Mouse (Mus musculus) adipose tissue, adult 10 weeks (tissue): ENCODE results near the gene Bloc1s2. TPM values are rescaled to one million over a fixed set of nuclear protein-coding genes. Genes with fewer than 3 reads are reported as not detected.

Experiments used
- polyA plus RNA-seq: library from polyadenylated mRNA; stranded (reverse); fragments of 350-450 nt; fragmentation: Illumina TruSeq; extraction: RNeasy Lipid Tissue Mini Kit (QIAGEN cat#74804); gene quantifications from one replicate; pipeline ENCODE4 v1.2.3, GENCODE M21; 2014; ENCODE audit warnings: low read depth, low replicate concordance

Bloc1s2 gene
- polyA plus RNA-seq = 41.8 TPM

DNA sequence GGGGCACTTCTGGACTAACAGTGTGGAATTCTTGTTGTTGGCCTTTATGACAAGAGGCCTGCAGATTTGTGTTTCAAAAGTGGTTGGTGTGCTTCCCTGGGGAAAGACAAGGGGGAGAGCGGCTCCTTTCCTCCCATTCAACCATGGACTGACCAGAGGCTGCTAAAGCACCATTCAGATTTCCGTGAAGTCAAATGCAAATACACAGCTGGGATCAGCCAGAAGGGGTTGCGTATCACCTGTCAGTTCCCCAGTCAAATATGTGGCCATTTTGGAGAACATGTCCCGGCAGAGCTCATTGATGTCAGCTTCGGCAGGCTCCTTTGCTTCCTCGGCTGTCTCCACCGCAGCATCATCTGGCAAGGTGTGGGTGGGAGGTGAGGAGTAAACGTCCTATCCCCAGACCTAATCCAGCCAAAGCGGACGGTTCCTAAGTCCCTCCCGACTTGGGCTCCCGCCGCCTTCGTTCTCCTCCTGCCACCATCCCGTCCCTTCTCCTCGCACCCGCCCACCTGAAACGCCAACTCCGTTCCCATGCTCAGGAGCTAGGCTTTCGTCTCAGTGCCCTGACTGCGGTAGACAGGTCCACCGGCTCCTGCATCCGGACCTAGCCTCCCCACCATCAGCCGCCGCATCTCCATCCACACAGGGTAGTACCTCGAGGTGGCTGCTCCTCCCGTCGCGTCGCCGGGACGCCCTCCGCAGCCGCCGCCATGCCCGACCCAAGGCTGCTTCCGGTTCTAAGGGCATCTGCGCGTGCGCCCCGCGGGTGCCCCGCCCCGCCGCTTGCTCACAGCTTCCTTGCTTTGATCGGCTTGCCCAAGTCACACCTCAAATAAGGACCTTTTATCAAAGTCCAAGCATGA, at the start of gene Bloc1s2:
Gene Bloc1s2, minus strand, starts transcription at position 745 of the 866 bp plus-strand sequence.

DNA sequence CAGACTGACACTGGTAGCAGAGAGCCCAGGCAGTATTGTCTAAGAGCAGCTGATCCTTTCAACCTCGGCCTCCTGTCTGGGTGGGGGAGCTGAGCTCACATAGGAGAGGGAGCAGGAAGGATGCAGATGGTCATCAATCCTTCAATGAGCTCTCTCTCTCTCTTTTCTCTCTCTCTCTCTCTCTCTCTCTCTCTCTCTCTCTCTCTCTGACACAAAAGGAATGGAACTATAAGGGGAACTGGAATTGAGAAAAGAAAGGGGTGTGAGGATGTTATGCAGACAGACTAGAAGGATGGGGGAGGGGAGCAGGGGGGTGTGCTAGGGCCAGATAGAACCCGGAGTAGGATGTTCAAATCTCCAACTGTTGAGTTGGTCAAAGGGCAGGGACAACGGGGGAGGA, 46.1 kb upstream of the Bloc1s2 start, which contains the start of gene Pkd2l1:
Gene Pkd2l1, minus strand, starts transcription at position 101 of the 400 bp plus-strand sequence.

DNA sequence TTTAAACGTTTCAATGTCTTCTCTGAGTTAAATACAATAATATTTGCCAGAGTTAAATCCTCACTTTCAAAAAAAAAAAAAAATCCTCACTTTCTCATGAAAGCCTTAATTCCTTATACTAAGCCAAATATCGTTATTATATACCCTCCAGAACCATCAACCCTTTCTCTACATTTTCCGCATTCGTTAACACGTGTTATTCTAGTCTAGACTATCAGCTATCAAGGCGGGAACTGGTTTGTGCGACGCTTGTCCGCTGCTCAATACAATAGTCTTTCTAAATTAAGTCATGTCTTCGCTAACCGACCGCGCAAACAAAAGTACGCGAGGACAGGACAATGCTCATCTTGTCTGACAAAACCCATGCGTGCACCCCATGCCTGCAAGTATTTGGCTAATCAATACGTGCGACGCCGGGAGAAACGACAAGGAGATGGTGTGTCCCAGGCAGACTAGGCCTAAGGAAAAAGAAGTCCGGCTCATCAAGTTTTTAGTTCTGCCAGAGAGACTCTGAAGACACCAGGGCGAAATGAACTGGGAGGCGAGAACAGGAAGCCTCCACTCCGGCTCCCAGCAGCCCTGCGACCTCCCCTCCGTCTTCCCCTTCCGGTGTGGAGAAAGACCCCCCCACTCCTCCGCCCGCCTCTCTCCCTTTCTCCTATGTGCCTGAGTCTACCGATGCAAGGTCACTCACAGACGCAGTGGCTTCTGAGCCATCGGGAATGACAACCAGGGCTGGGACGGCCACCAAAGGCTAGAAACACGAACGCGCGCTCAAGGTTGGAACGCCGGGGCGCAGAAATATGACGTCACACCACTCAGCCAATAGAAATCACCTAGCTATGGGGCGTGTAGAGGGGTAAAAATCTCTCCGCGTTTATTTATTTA, 10.9 kb downstream of the Bloc1s2 start, which contains the start of gene Cwf19l1:
Gene Cwf19l1, minus strand, starts transcription at position 805 of the 888 bp plus-strand sequence.

GRCm38 (mm10) chr19:44106831-44107660, 39.2 kb downstream of the Bloc1s2 start, which contains the start of gene Chuk:
TSS of gene Chuk (minus strand) at chr19:44107480.

Other genes starting within 250 kb of the Bloc1s2 start
- gene Dnmbp, start 206.3 kb downstream of the Bloc1s2 start, polyA plus RNA-seq = 24.3 TPM
- 18.4 TPM for gene Cpn1, start 159.9 kb downstream of the Bloc1s2 start, polyA plus RNA-seq
- 0.21 TPM for gene Cyp2c23, start 117.2 kb downstream of the Bloc1s2 start, polyA plus RNA-seq
- gene Erlin1, start 76.7 kb downstream of the Bloc1s2 start, polyA plus RNA-seq = 17.7 TPM
- 54.5 TPM for gene Chuk, start 39.0 kb downstream of the Bloc1s2 start, polyA plus RNA-seq
- gene Cwf19l1, start 10.6 kb downstream of the Bloc1s2 start, polyA plus RNA-seq = 13.9 TPM
- 0.89 TPM for gene Pkd2l1, start 46.0 kb upstream of the Bloc1s2 start, polyA plus RNA-seq
- gene Scd3, start 56.8 kb upstream of the Bloc1s2 start, polyA plus RNA-seq = 4.5 TPM
- gene Scd2, start 147.2 kb upstream of the Bloc1s2 start, polyA plus RNA-seq = 390 TPM
- 0.83 TPM for gene Scd4, start 186.6 kb upstream of the Bloc1s2 start, polyA plus RNA-seq